Mouse (Mus musculus) embryo, embryonic 10 days (tissue): ENCODE measurements at regions not wholly inside any gene's neighbourhood (a gene's known extent, or its start where the extent isn't known, plus 50 kb on each side); places are given as distances from the start of the nearest gene placed in this dataset.
"Not testable (repeated sequence)": the region's sequence is repeated elsewhere in the genome, so short reads cannot be mapped to it uniquely, and the experiment has no call there.

Experiments
- DNase-seq: peaks from one replicate; pipeline ENCODE4 v3.0.0-alpha.2; 2015; ENCODE audit warnings: low spot score

DNA sequence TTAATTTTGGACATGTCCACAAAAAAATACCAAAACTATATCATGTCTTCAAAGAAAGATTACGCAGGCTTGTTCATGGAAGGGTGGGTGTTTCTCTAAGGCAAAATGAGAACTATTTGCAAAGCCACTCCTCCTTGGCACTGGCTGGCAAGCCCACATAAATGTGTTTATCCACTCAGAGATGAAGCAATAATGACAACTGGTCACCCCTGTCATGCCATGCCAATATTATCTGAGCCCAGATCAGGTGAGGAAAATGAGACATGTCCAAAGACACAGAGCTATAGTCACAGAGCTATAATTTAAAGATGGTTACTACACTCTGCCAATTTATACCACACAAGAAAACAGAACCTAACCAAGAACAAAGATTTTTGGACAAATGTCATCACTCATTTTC is 227.0 kb upstream of the Zfp703 start:
- DNase-seq: no peak

DNA sequence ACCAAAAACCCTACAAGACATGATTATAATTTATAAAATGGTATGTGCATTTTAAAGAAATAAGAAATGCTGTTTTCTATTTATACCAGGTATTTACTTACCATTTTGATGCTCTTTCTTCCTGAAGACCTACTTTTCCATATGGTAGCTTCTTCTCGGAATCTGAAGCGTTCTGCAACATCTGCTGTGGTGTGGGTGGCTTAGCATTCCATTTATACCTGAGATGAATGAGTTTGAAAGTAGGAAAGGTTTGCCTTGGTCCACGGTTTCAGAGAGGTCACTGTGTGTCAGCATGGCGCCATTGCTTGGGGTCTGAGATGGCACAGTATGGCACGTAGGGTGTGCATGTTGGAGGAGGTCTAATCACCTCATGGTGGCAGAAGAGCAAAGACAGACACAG is 225.5 kb upstream of the Zfp703 start:
- DNase-seq: no peak

DNA sequence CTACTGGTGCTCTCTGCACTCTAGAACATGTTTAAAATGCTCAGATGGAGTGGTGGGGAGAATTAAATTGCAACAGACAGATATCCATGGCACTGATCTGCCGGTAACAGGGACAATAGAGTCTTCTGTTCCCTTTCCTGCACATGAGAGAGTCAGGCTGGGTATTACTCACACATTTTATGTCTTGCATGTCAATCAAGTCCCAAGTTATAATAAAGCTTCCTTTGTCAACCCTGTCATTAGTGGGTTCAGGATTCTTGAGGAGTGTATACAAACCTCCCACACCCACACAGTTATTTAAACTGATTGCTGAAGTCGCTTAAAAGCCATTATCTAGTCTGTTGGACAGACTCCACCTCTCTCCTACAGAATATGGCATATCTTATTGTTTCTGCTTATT is 220.7 kb upstream of the Zfp703 start:
- no peak for DNase-seq

DNA sequence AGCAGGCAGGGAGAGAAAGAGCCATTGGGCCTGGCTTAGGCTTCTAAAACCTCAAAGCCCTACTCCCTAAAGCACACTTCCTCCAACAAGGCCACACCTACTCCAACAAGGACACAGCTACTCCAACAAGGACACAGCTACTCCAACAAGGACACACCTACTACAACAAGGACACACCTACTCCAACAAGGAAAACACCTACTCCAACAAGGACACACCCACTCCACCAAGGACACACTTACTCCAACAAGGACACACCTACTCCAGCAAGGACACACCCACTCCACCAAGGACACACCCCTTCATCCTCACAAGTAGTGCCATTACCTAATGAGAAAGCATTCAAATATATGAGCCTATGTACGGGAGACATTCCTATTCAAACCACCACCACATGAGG is 216.4 kb upstream of the Zfp703 start:
- no peak for DNase-seq

DNA sequence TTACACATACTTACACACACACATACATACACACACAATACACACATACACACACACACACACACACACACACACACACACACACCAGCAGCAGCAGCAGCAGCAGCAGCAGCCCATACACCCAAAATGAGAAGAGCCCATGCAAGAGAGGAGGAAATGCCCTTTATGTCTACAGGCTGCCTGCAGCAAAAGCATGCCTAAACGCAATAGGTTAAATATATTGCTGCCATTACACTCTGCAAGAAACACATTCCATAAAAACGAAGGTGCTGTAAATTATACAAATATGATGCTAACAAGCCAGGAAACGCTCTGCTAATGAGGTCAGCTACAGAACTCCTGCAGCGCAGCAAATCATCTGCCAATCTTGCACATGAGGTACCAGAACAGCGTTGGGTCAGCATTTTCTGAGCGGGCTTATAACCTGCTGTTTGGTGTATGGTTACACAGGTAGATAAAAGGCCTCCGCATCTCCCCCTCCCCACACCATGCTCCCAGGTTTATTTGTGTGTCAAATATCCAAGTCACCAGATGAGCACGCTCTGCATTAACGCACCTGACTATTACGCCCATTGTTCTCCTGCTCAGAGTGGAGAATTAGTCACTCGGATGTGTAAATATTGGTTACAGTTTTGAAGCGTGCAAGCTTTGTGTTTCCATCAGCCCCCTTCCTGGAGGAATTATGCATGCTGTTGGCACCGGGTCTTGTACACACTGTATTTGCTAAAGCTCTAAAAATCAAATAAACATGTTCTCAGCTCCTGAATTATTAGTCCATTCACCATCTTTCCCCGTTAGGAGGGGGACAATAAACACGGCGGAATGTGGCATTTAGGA is 214.0 kb upstream of the Zfp703 start:
- DNase-seq: no peak

DNA sequence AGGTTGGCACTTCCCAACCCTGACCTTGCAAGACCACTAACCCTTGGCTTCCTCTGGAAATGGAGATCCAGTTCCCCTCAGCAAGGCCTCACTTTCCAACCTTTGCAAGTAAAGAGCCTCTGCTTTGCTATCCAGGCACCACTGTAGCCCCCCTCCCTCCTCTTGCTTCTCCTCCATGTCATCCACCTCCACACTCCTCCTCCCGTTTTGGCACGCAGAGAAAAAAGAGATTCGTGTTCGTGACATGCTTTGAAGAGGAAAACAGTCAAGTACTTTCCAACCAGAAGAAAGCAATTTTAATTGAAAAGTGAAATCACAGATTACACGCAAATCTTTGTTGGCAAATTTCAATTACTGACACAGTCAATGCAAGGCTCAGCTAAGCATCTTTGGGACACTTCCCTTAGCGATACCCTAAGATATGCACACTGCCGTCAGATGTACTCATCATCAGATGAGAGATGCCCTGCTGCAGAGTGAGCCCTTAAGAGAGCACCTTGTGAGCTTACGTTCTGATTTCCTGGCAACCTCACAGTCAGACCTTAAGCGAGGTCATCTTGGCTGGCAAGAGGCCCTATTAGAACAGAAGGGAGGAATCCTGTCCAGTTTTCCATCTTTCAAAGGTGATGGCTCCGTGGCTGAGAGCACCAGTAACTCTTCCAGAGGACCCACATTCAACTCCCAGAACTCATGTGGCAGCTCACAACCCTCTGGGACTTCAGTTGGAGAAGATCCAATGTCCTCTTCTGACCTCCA is 208.5 kb upstream of the Zfp703 start:
- DNase-seq: no peak

DNA sequence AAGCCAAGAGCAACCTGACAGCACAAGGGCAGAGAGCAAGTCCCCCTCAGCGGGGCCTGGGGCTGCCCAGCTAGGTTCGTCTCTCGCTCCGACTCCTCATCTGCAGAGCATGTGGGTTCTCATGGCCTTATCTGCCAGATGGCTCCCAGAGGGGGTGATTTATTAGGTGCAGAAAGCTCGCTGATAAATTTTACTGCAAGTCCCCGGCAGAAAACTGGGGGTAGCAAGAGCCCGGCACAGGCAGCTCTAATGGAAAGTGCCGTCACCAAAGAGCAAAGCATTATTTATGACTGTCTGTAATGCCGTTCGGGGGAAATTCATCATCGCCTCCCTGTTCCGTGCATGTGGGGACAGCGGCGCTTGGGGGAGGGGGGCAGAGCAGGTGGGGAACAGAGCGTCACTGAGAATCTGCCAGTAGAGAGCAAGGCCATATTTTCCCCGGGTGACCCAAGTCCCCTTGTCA is 206.7 kb upstream of the Zfp703 start:
- peak; percentile 76 for DNase-seq

DNA sequence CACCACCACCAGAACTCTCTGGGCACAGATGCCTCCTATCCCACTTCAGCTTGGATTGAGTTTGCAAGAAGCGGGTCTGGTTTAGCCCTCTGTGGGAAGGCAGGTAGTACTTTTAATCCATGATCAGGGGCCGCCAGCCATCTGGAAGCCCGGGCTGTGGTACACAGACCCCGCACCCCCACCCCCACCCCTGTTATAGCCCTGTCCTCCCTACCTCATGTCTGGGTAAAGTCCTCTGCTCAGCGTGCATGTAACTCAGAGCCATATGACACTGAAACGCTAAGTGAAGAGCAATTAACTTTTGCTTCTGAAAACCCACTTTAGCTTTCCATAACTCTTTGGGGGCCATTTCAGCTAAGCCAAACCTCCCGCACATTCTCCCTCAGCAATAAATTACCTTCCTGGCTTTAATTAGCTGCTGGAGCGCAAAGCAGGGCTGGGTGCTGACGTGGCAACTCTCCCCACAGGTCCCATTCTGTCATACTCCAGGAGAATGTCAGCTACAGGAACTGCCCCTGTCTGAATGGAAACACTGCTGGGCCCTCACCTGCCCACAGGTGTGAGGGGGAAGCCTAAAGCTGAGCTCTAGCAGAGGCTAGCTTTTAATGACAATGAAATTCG is 198.1 kb upstream of the Zfp703 start:
- no peak for DNase-seq

DNA sequence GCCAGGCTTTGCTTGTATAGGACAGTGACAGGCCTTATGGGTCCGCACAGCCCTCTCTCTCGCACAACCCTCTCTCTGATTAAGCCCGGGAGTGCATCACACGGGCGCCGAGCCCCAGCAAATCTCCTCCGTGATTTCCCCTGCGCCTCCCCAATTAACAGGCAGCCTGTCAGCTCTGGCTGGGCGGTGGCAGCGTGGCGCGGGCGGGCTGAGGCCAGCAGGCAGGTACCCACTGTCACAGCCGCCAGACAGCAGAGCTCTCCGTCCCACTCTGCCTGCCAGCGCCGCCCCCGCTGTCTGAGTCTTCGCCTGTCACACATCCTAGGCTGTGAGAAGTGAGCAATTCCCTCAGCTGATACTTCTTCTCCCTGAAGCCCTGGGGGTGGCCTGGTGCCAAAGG is 196.6 kb upstream of the Zfp703 start:
- DNase-seq: no peak

DNA sequence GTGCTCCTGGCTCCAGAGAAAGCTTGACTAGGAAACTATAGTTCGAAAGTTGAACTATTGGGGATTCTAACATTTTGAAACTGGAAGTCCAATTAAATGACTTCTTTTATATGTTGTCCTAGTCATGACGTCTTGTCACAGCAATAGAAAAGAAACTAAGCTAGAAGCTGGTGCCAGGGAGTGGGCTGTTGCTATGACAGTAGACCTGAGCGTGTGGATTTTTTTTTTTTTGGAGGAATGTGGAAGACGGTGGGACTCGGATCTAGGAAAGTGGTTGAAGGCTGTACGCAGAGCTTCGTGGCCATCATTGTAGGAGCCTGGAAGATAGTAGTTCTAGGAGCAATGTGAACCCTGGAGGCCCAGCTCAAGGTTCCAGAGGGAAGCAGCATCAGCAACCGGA is 194.2 kb upstream of the Zfp703 start:
- not testable (repeated sequence) for DNase-seq

DNA sequence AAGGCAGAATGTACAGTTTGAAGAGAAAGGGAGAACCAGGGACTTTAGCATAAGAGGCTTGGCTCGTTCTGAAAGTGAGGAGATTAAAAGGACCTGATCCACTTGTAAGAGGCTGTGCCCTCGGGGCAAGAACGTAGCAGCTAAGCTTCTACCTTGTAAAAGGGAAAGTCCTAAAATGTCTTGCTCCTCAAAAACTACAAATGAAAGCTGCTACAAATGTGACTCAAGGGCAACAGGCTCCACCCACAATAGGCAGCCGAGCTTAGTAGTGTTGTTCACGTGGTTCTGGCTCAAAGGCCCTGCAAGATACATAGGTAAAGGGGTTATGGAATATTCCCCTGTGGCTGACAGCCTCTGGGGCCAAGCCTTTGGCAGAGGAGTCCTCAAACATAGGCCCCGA is 192.7 kb upstream of the Zfp703 start:
- DNase-seq: no peak

DNA sequence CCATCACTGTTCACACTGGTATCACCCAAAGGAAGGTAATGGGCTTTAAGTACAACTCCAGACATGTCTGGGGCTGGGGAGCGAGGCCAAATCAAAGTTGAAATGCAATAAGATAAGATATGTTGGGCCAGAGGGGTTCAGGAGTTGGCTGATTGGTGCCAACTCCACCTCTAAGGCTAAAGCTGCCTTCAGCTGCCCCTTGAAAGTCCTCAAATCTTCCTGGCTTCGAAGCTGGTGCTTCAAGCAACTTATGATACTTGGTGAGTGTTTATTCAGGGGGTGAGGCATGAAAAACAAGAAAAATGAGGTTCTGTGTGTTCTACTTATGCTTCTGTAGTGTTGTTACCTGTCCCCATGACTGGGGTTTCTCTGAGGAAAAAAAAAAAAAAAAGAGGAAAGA is 185.3 kb upstream of the Zfp703 start:
- no peak for DNase-seq

DNA sequence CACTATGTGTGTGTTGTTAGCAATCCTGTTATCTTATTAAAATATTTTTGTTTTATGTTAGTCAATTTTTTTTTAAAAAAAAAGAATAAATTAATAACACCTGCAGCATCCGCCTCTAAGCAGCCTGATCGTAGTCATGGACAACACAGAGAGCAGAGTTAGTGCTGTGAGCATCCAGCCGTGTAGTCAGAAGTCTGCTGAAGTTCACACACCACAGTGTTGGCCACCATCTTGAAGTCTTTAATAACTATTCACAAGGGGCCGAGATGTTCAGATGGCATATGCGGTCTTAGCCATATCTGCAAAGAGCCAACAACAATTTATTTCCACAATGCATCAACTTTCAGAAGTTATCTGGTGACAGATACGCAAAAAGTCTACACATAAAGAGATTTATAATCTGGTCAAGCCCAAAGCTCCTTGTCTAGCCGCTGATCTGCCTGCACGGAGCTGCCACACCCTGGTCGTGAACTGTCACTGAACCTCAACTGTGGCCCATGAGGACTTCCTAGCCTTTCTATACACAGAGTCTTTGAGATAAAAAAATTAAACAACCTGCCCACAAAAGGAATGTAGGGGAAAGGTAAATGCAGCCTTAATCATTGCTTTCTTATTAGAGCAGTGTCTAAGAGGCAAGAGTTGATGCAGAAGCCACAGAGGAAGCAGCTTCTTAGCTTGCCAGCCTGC is 183.4 kb upstream of the Zfp703 start:
- DNase-seq: no peak

DNA sequence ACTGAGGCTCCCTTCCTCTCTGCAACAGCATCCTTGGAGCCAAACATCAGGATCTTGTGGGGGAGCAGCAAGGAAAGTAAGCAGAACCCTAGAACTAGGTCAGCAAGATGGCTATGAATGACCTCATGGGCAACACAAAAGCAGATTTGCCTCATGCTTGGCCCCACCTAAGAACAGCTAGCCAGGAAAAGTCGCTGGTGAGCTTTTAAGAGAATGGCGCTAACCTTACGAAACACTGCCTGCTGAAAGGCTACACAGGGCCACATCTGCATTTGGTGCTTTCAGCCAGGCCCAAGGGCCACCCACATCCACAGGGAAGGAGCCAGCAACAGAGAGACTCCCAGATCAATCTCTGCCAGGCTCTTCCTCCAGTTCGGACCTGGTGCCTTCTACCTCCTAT is 182.7 kb upstream of the Zfp703 start:
- no peak for DNase-seq

DNA sequence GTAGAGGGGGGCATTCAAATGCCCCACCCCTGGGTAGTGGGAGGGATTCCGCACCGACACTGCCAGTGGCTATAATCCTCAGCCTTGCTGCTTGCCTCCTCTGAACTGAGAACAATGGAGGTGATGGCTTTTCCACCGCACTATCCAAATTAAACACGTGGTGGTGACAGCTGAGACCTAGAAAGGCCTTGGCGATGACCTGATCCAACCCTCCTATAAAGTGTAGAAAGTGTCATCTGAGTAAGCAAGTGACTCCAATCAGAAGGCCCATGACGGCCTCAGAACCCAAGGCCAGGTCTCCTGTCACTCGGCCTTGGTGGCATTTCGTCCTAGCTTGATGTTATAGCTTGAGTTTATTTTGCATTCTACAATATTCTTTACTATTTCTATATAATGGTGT is 181.5 kb upstream of the Zfp703 start:
- no peak for DNase-seq

DNA sequence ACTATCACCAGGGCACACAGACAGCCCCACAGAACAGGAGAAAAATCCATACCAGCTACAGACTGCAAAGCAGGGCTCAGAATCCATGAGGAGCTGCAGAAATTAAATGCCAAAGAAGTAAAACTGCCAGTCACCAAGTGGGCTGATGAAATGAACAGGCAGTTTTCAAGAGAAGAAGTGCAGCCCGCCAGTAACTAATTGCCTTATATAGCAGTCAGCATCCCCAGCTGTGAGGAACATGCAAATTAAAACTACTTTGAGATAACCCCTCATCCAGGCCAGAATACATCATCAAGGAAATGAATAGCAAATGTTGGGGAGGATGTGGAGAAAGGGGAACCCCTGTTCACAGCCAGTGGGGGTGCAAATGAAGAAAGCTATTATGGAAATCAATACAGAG is 177.3 kb upstream of the Zfp703 start:
- no peak for DNase-seq

DNA sequence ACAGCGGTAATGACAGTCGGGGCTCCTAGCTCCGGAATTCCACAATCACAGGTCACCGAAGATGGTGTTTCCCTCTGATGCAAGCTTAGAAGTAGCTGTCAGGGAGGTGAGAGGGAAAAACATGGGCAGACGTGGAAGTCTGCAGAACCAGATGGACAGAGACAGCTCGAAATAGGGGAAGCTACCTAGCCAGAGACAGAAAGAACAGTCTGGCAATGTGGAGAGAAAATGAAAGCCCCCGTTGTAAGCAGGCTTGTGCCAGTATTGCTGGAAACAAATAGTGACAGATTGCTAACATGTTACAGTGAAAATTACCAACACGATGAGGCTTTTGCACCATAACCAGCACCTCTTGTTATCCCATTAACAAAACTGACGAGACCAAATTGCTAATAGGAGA is 173.0 kb upstream of the Zfp703 start:
- no peak for DNase-seq

DNA sequence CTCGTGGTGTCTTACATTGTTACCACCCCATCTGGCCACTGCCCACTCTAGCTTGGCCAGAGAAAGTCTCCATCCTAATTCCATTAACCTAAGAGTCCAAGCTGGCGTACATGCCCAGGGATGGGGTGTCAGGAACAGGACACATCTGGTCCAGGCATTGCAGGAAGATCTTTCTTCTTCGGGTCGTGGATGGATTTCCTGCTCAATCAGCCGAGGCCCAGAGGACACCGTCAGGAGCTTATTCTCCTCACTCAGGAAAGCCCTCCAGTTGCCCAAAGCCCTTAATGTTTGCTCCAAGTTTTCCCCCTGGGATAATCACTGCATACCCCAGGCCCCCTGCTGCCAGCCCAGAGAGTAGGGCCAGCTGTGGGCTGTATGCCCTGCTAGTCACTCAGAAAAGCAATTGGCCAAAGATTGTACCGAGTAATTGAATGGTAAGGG is 172.2 kb upstream of the Zfp703 start:
- DNase-seq: peak; percentile 56

DNA sequence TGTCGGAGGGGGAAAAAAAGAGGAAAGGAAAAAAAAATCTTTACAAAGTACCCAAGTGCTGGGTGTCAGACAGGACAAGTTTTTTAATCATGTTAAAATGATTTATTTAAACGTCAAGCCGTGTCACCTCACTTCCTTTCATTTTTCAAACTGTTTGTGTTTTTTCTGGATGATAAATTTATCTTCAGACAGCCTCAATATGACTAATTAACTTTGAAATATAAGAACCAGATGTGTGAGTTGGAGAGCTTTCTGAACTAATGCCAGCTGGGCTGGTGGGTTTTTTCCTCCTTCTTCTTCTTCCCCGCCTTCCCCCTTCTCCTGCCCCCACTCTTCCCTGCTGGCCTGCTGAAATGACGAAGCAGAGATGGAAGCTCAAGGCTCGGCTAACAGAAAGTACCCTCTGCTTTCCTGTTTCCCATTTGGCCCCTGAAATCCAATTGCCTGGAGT is 171.7 kb upstream of the Zfp703 start:
- DNase-seq: peak; percentile 66

DNA sequence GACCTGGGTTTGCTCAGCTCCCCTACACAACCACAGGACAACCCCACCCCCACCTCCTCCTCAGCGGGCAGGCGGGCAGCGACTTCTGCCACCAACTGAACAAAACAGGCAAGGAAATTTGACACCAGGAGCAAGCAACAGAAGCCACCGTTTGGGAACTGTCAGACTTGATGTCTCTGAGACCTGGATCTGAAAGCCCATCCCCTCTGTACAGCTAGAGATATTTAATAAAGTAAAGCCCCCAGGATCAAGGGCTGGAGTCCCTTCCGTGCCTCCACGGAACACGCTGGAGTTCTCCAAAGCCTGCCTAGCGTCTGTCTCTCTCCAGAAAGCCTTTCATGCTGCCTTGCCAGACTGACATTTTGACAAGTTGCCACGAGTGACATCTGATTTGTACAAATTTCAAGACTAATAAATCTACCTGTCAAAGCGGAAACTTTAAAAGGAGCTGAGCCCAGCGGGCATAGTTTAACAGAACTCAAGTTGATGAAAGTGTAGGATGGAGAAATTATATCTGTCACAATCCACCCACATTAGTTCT is 168.9 kb upstream of the Zfp703 start:
- DNase-seq: peak; percentile 67

DNA sequence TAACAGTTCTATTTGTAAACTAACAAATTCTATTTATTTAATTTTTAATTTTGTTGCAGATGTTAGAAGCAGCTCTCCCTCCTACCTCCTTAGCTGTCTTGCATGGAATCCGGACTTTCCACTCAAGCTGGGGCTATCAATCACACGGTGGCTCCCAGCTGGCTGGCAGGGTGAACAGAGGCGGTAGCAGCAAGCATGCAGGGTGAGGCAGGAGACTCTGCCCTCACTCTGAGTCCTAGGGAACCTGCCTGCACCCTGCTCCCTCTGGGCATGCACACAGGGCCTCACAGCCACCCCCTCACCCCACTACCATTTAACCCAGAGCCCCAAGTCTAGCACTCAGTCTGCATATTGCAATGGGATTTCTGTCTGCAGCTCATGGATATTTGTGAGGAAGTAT is 168.4 kb upstream of the Zfp703 start:
- peak; percentile 69 for DNase-seq

DNA sequence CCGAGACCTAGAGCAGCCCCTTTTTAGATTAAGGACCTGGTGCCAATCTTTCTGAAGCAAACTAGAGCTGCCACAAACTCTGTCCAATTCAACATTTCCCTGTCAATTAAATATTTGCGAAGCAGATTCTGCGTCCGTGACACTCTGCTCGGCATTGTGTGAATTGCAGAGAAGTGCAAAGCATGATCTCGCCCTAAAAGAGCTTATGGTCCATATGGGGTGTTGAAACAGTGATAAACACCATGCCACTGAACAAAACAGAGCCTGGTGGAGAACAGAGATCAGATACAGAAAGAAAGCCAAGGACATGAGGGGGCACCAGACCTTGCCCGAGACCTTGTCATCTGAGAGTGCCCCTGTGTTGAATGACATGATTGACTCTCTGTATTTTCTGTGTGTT is 167.2 kb upstream of the Zfp703 start:
- no peak for DNase-seq
